Mouse (Mus musculus) lung, embryonic 14.5 days (tissue): ENCODE measurements around the gene Emp1. TPM values are rescaled to one million over a fixed set of nuclear protein-coding genes. Genes with fewer than 3 reads are reported as not detected.
A peak's percentile ranks its signal among the peaks of the same experiment; 100 is the strongest.

Experiments used
- ATAC-seq: fragments of 200-750 bp; cut with Nextera tagmentation; 2 replicates; pipeline ENCODE4 v1.8.0; 2017; ENCODE audit warnings: mild to moderate bottlenecking, moderate TSS enrichment, moderate library complexity; ENCODE audit not compliant: insufficient read depth
- DNase-seq: peaks from one replicate; pipeline ENCODE4 v3.0.0-alpha.2; 2015
- H3K27ac ChIP-seq: fragments of 300-500 bp; sonication (generic); 2 replicates; pipeline ENCODE4 v1.5.1; 2014; ENCODE audit warnings: low read depth, mild to moderate bottlenecking, moderate library complexity
- H3K27me3 ChIP-seq: fragments of 300-500 bp; sonication (generic); 2 replicates; pipeline ENCODE4 v1.6.1; 2014; ENCODE audit warnings: low read length, control low read depth; ENCODE audit not compliant: insufficient read depth
- H3K36me3 ChIP-seq: fragments of 300-500 bp; sonication (generic); 2 replicates; pipeline ENCODE4 v1.6.1; 2014; ENCODE audit warnings: control low read depth; ENCODE audit not compliant: insufficient read depth
- H3K4me1 ChIP-seq: fragments of 300-500 bp; sonication (generic); 2 replicates; pipeline ENCODE4 v1.6.1; 2014; ENCODE audit warnings: antibody characterized with exemption, control low read depth; ENCODE audit not compliant: insufficient read depth
- H3K4me2 ChIP-seq: fragments of 300-500 bp; sonication (generic); 2 replicates; pipeline ENCODE4 v1.6.1; 2014; ENCODE audit warnings: mild to moderate bottlenecking
- H3K4me3 ChIP-seq: fragments of 300-500 bp; sonication (generic); 2 replicates; pipeline ENCODE4 v1.5.1; 2014; ENCODE audit warnings: low read depth, low read length
- H3K9ac ChIP-seq: fragments of 300-500 bp; sonication (generic); 2 replicates; pipeline ENCODE4 v1.6.1; 2014
- H3K9me3 ChIP-seq: fragments of 300-500 bp; sonication (generic); 2 replicates; pipeline ENCODE4 v1.6.1; 2016; ENCODE audit warnings: low read depth, low read length, control low read depth
- CTCF ChIP-seq: IDR thresholded peaks from 2 replicates; pipeline ENCODE4 v1.5.1; 2016; ENCODE audit warnings: antibody characterized with exemption, low read depth
- WGBS: fragments of 180-500 bp; shearing (Covaris S2); extraction: QIAGEN DNeasy Blood & Tissue Kit; methylation state at CpG from one replicate; pipeline ENCODE4 v1.1.7; 2014; 5-methylcytosine and 5-hydroxymethylcytosine counted together
- polyA plus RNA-seq: library from polyadenylated mRNA; unstranded; fragments of >200 nt; fragmentation: Nextera tagmentation; extraction: Ambion mirVana; gene quantifications from 2 replicates; pipeline ENCODE4 v1.2.1, GENCODE M21; 2014

Emp1 gene
- polyA plus RNA-seq, 1 experiment from 2014 or later = 25.1 TPM

GRCm38 (mm10) chr6:135364041-135364745 is 1.8 kb downstream of the Emp1 start:
- Histone ChIP-seq H3K4me1 (peaks cover 55% of the 10 kb centered on the region), H3K9ac (peak overlapping the region; percentile 52), H3K27ac (peak overlapping the region; percentile 86), H3K27me3 (no peaks in the 10 kb centered on the region), H3K36me3 (peaks cover 8% of the 10 kb centered on the region; the same call in 1 of the 2 replicates), H3K4me2 (peak overlapping the region; percentile 58), H3K9me3 (no peaks in the 10 kb centered on the region), H3K4me3 (peak overlapping the region; percentile 37)
- ATAC-seq (peak; percentile 48), DNase-seq (peak; percentile 72)
- TF ChIP-seq CTCF = peak; percentile 17; the same call in 1 of the 2 replicates
- WGBS = 13% methylated on average over 9 of the region's 9 CpGs

GRCm38 (mm10) chr6:135364891-135365301 is 2.6 kb downstream of the Emp1 start:
- TF ChIP-seq CTCF = no peak
- peak overlapping the region; percentile 86 for H3K27ac ChIP-seq
- 42% methylated on average over 6 of the region's 6 CpGs for WGBS
- H3K27me3 ChIP-seq = no peaks in the 10 kb centered on the region
- H3K4me1 ChIP-seq = peaks cover 58% of the 10 kb centered on the region
- peaks cover 8% of the 10 kb centered on the region; the same call in 1 of the 2 replicates for H3K36me3 ChIP-seq
- H3K9ac ChIP-seq = peak overlapping the region; percentile 52; the same call in 1 of the 2 replicates
- H3K4me2 ChIP-seq = peak overlapping the region; percentile 58
- H3K9me3 ChIP-seq = no peaks in the 10 kb centered on the region
- H3K4me3 ChIP-seq = peak overlapping the region; percentile 37
- peak; percentile 95 for DNase-seq
- peak; percentile 86 for ATAC-seq

GRCm38 (mm10) chr6:135365614-135366013 is 3.3 kb downstream of the Emp1 start:
- Histone ChIP-seq H3K4me3 (peak overlapping the region; percentile 37; the same call in 1 of the 2 replicates), H3K9ac (no peak overlapping the region), H3K4me2 (peak overlapping the region; percentile 58), H3K9me3 (no peaks in the 10 kb centered on the region), H3K27ac (peak overlapping the region; percentile 86), H3K27me3 (no peaks in the 10 kb centered on the region), H3K36me3 (peaks cover 9% of the 10 kb centered on the region; the same call in 1 of the 2 replicates), H3K4me1 (peaks cover 53% of the 10 kb centered on the region)
- 40% methylated on average over 4 of the region's 4 CpGs for WGBS
- DNase-seq (peak; percentile 35), ATAC-seq (no peak)
- no peak for TF ChIP-seq CTCF

- H3K4me2 ChIP-seq = no peak overlapping the region
- H3K27me3 ChIP-seq = no peaks in the 10 kb centered on the region
- TF ChIP-seq CTCF = no peak
- ATAC-seq (peak; percentile 15), DNase-seq (peak; percentile 66)
- peak overlapping the region; percentile 60 for H3K27ac ChIP-seq
- H3K4me3 ChIP-seq = no peak overlapping the region
- peaks cover 42% of the 10 kb centered on the region for H3K4me1 ChIP-seq
- no peaks in the 10 kb centered on the region for H3K9me3 ChIP-seq
- peaks cover 17% of the 10 kb centered on the region; the same call in 1 of the 2 replicates for H3K36me3 ChIP-seq
- 46% methylated on average over 6 of the region's 6 CpGs for WGBS
- H3K9ac ChIP-seq = no peak overlapping the region
Measured at GRCm38 (mm10) chr6:135368230-135368629, 5.9 kb downstream of the Emp1 start.

- 33% methylated on average over 5 of the region's 5 CpGs for WGBS
- Histone ChIP-seq H3K36me3 (peaks cover 17% of the 10 kb centered on the region; the same call in 1 of the 2 replicates), H3K27ac (peak overlapping the region; percentile 58), H3K4me2 (0 out of 2 replicates have a peak overlapping the region, but pooled peaks have one; percentile 25), H3K4me3 (no peak overlapping the region), H3K9ac (no peak overlapping the region), H3K4me1 (peaks cover 38% of the 10 kb centered on the region), H3K27me3 (no peaks in the 10 kb centered on the region), H3K9me3 (no peaks in the 10 kb centered on the region)
- TF ChIP-seq CTCF = peak; percentile 66
- DNase-seq = peak; percentile 75
- ATAC-seq = peak; percentile 22; the same call in 1 of the 2 replicates
Measured at GRCm38 (mm10) chr6:135369551-135369968, 7.2 kb downstream of the Emp1 start.

DNA sequence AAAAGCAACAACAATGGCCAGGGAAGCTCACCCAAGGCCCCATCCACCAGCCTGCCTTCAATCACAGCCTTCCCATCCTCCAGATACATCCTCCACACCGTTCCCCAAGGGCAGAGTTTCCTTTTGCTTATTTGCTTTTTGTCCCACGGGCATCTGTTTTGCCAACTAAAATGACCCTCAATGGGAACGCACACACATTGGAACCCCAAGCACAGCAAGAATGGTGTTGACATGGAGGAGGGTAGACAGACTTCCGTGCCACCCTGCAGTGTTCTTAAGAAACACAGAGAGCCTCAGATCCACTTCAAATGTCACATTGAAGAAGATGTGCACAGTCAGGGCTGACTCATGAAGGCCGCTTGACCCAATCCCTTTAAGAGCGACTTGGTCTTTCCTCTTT is 8.6 kb downstream of the Emp1 start:
- DNase-seq (no peak), ATAC-seq (no peak)
- H3K27me3 ChIP-seq = no peaks in the 10 kb centered on the region
- no peaks in the 10 kb centered on the region for H3K9me3 ChIP-seq
- peaks cover 17% of the 10 kb centered on the region; the same call in 1 of the 2 replicates for H3K36me3 ChIP-seq
- H3K4me2 ChIP-seq = no peak overlapping the region
- peaks cover 32% of the 10 kb centered on the region for H3K4me1 ChIP-seq
- WGBS = 82% methylated on average over 6 of the region's 6 CpGs
- no peak overlapping the region for H3K9ac ChIP-seq
- no peak overlapping the region for H3K4me3 ChIP-seq
- TF ChIP-seq CTCF = no peak
- no peak overlapping the region for H3K27ac ChIP-seq

DNA sequence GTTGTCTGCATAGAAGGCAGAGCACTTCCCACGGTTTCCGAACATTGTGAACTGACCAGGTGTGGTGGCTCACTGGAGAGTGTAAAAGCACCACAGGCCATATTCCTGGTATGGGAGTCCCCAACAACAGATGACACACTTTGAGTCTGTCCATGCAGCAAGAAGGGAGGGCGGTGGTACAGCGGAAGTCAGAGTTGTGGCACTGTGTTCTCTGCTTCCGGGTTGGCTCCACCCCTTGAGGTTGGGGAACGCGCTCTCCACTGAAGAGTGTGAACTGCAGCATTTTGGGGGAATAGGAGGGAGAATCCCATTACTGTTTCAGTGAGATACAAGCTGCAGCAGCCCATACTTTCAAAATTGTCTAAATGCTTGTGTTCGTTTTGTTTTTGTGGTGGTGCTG is 11.0 kb downstream of the Emp1 start:
- H3K27me3 ChIP-seq = no peaks in the 10 kb centered on the region
- H3K36me3 ChIP-seq = peaks cover 15% of the 10 kb centered on the region; the same call in 1 of the 2 replicates
- peaks cover 18% of the 10 kb centered on the region for H3K4me1 ChIP-seq
- DNase-seq (no peak), ATAC-seq (no peak)
- TF ChIP-seq CTCF = no peak
- H3K9ac ChIP-seq = no peak overlapping the region
- H3K4me3 ChIP-seq = no peak overlapping the region
- no peak overlapping the region for H3K27ac ChIP-seq
- WGBS = 90% methylated on average over 8 of the region's 8 CpGs
- H3K9me3 ChIP-seq = no peaks in the 10 kb centered on the region
- no peak overlapping the region for H3K4me2 ChIP-seq
